Mouse (Mus musculus): Measurements from ENCODE around the gene Ppil3. TPM values are rescaled to one million over a fixed set of nuclear protein-coding genes. Genes with fewer than 3 reads are reported as not detected.

Gene Ppil3
- polyA plus RNA-seq, 1 experiment from 2014 or later: 62.5 TPM

Other genes starting within 250 kb of the Ppil3 start
- gene Aox4, start 235.1 kb downstream of the Ppil3 start, polyA plus RNA-seq (2016; fragmentation: Nextera tagmentation; extraction: Ambion mirVana): 0.11 TPM in 1 of 2 replicates, not detected in the other
- gene Aox2, start 167.2 kb downstream of the Ppil3 start, polyA plus RNA-seq (2016; fragmentation: Nextera tagmentation; extraction: Ambion mirVana): not detected in 2 replicates
- gene Bzw1, start 52.6 kb downstream of the Ppil3 start, polyA plus RNA-seq (2016; fragmentation: Nextera tagmentation; extraction: Ambion mirVana): 454 and 464 TPM in 2 replicates
- gene Clk1, start 21.4 kb downstream of the Ppil3 start, polyA plus RNA-seq (2016; fragmentation: Nextera tagmentation; extraction: Ambion mirVana): 123 and 145 TPM in 2 replicates
- 70.8 and 76.7 TPM in 2 replicates for gene Nif3l1, start 335 bp downstream of the Ppil3 start, polyA plus RNA-seq (2016; fragmentation: Nextera tagmentation; extraction: Ambion mirVana)
- 41.9 and 50.9 TPM in 2 replicates for gene Orc2, start 59.6 kb upstream of the Ppil3 start, polyA plus RNA-seq (2016; fragmentation: Nextera tagmentation; extraction: Ambion mirVana)
- gene Fam126b, start 140.8 kb upstream of the Ppil3 start, polyA plus RNA-seq (2016; fragmentation: Nextera tagmentation; extraction: Ambion mirVana): 5.2 and 7.7 TPM in 2 replicates
- gene Ndufb3, start 140.9 kb upstream of the Ppil3 start, polyA plus RNA-seq (2016; fragmentation: Nextera tagmentation; extraction: Ambion mirVana): 144 and 148 TPM in 2 replicates

Measured in midbrain, embryonic 10.5 days (tissue).